19 mouse cellular contexts compared by ENCODE assay signal in genomic region chr10:61284309-61284708, GRCm38 (mm10). TPM values are rescaled to one million over a fixed set of nuclear protein-coding genes. Genes with fewer than 3 reads are reported as not detected.
"Had no signal": no experiment of that assay in that cellular context is flagged by ENCODE, and none has a peak within 500 bp of the region (broad histone marks: within the 10 kb centered on the region; RNA-seq: fewer than 3 reads in every experiment).

No protein-coding gene starts in this region.

- H3K4me3 ChIP-seq: neural tube, embryonic 15.5 days; stomach, embryonic 15.5 days had no signal

- H3K9ac ChIP-seq: neural tube, embryonic 15.5 days; stomach, embryonic 15.5 days had no signal

- H3K36me3 ChIP-seq: neural tube, embryonic 15.5 days; stomach, embryonic 15.5 days had no signal

- DNase-seq: retina, postnatal 1 day; right cerebral cortex, adult 18-20 months; right cerebral cortex, postnatal 14 days; right cerebral cortex, postnatal 25 days; right cerebral cortex, postnatal 4 days; spleen, adult 18-20 months; thymus, adult 18-20 months; thymus, adult 2 months; thymus, postnatal 14 days; thymus, postnatal 25 days; thymus, postnatal 36 days; thymus, postnatal 4 days had no signal

- H3K9me3 ChIP-seq: neural tube, embryonic 15.5 days; stomach, embryonic 15.5 days had no signal

- H3K4me2 ChIP-seq: neural tube, embryonic 15.5 days; stomach, embryonic 15.5 days had no signal

- H3K27me3 ChIP-seq: neural tube, embryonic 15.5 days; stomach, embryonic 15.5 days had no signal

RNA-seq across cellular contexts. Expression of gene Prf1, which starts 13.3 kb away (rescaled TPM):
- polyA plus RNA-seq: neural tube, embryonic 14.5 days; neural tube, embryonic 15.5 days; stomach, embryonic 14.5 days; stomach, embryonic 16.5 days; stomach, postnatal 0 days; testis, adult 2 months had no signal
